Mouse (Mus musculus) adrenal gland, postnatal 36 days (tissue): ENCODE data around the gene Smpdl3a. TPM values are rescaled to one million over a fixed set of nuclear protein-coding genes. Genes with fewer than 3 reads are reported as not detected.

Experiments
- DNase-seq, 2 experiments: peaks; one replicate each; pipeline ENCODE4 v3.0.0; 2021; ENCODE audit warnings: mixed read lengths in 1 of 2
- long read RNA-seq, 2 experiments: library from polyadenylated mRNA; stranded (forward); transcript quantifications; one replicate each; pipeline ENCODE4 v2.0.0; 2021; ENCODE audit warnings: borderline sequencing depth in 2 of 2
- total RNA-seq, 2 experiments: library from RNA; stranded (reverse); gene quantifications; 2 replicates each; pipeline ENCODE4 v1.2.3; 2021

The Smpdl3a gene
- total RNA-seq, result 10 to 100 TPM; 39.5 to 47.0 TPM
- long read RNA-seq, experiment 1, transcript Smpdl3a-201 (8 exons, 1,961 nt), result major isoform, 26 of 36 reads
- long read RNA-seq, experiment 1, partial matches to known transcripts, result 4 of 36 reads
- long read RNA-seq, experiment 1, other reads (novel, unspliced or antisense), result 6 of 36 reads
- long read RNA-seq, experiment 2, transcript Smpdl3a-201 (8 exons, 1,961 nt), result major isoform, 17 of 17 reads
- long read RNA-seq, experiment 2, partial matches to known transcripts, result 0 of 17 reads
- long read RNA-seq, experiment 2, other reads (novel, unspliced or antisense), result 0 of 17 reads

DNA sequence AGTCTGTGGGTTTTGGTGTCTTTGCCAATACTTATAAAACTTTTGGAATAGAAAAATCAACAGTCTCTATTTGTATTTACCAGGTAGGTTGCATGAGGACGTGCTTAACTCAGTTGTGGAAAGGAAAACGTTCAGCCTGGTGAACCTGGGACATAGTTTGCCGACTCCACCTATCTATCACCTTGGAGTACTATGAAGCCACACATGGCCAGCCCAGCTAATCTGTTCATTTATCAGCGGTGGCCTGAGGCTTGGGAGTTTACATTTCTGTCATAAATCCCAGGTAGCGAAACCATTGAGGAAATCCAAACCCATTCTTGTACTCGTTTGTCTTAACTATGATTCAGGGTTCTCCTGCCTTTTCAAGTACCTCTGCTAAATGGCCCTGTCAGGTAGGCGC, at the start of gene Smpdl3a:
Smpdl3a (plus strand) TSS at position 318 of the 400 bp plus-strand sequence.
- DNase-seq, result no peak

DNA sequence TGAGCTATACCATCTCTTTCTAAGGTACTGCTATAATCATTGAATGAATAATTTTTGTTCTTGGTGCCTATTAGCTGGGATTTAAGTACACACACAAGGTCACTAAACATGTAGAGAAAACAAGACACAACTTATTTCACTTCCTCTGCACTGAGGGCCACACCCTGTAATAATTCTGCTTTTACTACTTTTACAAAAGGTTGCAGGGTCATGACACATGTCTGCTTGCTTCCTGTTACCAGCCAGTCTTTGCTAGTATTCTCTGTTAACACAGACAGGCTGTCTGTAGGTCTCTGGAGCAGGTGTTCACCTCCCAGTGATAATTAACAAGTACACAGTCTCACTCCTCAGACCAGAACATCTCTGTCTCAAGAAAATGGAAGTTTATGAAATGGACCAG, 48.7 kb upstream of the Smpdl3a start:
- DNase-seq, result no peak

DNA sequence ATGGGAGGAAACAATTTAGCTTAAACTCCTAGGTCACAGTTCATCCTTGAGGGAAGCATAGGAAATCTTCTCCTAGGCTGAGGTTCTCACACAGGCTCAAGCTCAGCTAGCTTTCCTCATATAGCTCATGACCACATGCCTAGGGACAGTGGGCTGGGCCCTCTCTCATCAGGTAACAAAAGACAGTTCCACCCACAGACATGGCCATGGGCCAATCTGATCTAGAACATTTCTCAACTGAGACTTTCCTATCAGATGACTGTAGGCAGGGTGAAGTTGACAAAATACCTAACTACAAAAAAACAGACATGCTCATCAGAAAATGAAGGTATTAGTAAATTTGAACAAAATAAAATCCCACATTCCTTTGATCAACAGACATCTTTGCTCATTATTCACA, 47.0 kb upstream of the Smpdl3a start:
- DNase-seq, result no peak

DNA sequence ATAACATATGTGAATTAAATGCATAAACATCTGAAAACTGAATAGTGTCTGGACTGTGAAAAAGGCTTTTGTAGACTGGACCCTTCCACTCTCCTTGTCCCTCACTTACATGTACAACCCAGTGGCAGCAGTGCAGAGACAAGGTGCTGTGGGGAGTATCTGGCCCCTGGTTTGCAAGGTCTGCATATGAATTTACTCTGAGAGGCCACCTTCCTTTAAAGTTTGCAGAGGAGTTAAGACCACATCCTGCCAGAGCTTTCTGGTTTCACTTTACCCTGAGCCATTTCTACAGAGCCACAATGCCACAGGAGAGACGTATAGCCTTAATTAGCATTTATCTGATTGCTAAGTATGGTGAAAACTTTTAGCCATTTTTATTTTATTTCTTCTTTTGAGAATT, 40.8 kb upstream of the Smpdl3a start:
- no peak for DNase-seq

DNA sequence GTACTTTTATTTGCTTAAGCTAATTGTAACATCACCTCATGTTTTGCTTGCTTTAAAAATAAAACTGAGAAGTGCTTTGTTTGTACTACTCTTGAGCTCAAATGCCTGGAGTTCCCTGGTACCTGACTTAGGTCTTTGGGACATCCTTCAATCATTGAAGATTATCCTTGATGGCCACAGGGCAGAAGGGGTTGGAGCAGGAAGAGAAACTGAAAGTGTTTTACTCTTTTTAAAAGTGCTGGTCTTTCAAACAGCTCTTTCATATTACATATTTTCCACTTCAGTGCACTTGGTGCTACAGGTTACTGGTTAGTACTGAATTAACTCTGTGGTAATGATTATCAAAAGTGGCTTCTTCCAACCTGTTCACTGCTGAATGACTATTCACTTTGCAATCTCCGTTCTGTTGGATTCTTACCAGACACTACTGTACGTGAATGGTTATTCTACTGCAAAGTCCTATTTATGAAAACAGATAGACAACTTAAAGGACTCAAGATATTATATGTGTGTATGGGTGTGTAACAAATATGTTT, 38.9 kb upstream of the Smpdl3a start:
- no peak for DNase-seq

DNA sequence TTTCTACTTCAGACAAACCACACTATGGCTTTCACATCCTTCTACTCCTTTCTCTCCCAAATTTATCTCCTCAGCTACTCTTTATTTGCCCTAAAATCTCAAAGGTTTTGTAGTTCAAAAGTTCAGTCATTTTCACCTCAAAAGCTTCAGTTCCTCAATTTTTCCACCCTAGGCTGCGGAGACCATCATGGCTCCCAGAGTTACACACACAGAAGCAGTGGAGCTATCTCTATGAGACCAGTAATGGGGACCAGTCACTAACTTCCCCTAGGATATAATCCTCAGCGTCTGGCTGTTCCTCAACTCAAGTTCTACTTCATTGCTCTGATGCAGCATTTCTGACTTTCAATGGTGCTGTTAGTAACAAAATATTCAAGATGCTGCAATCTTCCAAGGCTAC, 35.1 kb upstream of the Smpdl3a start:
- DNase-seq, result no peak

DNA sequence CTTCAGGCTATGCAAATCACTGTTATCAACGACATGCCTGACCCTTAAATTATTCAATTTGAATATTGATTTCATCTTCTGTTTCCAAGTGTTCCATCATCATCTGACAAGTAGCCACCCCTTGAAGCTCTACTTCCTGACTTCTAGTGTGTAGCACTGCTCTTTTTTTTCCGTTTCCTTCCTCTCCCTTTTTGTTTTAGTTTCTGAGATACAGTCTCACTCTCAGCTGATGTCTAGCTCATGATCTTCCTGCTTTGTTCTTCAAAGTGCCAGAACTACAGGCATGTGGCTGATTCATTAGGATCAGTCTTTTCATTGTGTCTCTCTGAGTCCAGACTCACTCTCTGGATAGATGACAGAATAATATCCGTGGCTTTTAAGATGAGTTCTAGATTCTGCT, 33.4 kb upstream of the Smpdl3a start:
- DNase-seq, result no peak

DNA sequence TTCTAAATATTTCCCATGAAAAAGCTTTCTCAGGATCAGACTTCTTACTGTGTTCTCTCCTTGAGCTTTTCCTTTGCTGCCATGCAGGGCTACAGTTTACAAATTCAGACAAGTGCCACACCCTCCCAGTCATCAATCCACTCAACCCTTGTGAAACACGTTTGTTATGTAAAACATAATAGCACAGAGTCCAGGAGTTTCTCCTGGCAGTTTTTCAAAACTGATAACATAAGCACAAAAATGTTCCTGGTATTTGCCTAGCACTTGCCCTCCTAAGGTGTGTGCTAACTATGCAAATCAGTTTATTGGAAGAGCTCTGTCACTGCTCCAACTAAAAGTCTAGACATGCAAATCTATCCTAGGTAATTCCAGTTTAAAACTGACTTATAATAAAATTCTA, 31.1 kb upstream of the Smpdl3a start:
- DNase-seq, result no peak

DNA sequence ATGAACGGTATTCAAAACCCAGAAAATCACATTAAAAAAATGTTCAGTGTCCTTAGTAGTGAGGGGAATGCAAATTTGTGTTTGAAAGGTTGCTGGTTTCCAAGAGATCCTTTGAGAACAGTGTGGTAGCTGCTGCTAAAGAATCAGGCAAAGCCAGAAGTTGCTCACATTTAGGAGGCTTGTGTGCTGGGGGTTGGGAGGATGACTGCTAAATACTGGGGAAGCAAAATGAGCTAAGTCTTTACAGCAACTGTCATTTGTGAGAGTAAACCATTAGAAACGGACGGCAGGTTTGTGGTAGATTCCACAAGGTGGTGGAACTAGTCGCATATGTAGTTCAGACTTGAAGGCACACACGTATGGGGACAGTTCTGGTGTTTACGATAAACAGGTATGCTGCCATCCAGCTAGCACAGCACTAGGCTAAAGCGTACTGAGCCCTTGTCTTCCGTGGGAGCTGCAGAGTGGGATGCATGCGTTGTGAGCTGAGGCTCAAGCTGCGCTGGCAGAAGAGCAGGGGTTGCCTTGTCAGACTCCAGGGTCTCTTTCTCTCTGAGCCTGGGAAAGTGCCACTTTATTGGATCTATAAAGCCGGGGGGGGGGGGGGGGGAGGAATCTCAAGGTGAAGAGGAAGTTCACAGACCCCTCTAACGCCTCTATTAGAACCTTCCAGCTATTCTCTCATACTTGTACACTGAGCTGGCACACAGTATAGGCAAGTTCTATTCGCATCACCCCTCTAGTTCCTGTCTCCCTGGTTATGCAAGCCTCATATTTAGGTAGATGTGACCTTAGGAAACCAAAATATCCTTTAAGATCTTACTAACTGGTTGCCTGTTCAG, 10.6 kb upstream of the Smpdl3a start:
- DNase-seq, result no peak

DNA sequence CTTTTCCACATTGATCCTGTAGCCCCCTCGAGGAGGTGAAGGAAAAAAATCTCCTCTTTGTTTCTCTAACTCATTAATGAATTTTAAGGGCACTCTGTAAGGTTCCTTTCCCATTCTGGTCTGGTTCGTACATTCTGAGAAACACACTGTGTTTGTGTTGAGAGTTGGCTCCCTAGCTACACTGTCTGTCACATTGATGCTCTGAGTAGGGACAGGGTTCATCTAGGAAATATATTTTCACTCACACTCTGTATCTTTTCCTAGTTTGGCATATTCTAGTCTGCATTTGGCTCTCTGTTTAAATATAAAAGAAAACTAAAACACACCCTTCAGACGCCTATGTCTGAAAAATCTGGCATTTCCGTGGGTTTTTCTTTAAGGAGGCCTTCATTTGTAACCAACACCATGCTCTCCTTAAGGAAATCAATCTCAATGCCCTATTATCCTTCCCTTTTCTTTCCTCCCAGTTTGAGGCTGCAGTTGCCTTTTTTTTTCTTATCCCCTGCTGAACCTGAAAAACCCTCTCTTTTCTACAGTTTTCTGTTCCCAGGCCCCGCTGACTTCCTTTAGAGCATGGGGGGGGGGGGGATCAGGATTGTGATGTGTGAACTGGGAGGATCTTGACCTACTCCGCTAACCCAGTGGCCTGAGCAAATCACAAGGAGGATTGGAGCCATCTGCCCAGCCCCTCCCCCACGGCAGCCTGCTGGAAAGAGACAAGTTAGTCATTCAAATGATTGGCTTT, 9.8 kb upstream of the Smpdl3a start:
- DNase-seq, result peak; percentile 80 to 88

DNA sequence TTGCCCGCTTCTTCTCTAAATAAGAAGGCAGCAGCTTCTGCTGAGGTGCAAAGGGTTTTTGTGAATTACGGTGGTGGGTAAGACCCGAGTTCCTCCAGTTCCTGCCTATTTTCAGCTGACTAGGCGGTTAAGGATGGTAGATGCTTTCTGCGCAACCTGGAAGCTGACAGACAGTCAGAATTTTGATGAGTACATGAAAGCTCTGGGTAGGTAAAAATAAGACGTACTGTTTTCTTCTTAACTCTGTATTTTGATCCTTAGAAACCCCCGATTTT, 9.3 kb upstream of the Smpdl3a start, which contains the start of gene Fabp7:
Fabp7 (plus strand) TSS at position 6 of the 275 bp plus-strand sequence.
- no peak for DNase-seq

DNA sequence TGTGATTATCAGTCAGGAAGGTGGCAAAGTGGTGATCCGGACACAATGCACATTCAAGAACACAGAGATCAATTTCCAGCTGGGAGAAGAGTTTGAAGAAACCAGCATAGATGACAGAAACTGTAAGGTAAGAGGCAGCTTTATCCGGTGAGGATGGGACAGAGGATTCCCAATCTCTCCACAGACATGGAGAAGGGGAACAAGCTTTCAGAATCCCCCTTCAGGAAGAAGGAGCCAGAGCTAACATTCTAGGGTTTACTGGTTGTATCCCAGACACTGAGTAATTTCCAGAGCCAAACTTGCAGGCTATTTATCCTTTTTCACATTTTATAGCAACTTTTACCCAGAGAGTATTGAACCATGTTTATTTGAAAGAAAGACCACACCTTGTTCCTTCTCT, 8.6 kb upstream of the Smpdl3a start:
- DNase-seq, result no peak

DNA sequence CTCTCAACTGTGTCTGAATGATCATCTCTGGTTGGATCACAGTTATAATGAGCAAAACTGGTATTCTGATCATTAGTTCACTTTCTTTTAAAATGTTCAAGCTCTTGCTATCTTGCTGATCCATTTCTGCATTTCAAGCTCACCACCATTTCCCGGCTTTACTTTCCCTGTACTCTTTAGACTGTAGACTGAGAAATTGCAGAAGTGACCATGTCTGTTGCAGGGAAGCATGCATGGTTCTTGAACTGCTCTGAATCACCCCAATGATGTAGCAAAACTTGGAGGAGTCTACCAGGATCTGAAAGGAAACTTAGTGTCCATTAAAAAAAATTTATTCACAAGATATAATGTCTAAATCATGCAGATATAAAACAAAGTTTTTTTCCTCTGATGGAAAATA, 1.2 kb upstream of the Smpdl3a start:
- DNase-seq, result no peak

DNA sequence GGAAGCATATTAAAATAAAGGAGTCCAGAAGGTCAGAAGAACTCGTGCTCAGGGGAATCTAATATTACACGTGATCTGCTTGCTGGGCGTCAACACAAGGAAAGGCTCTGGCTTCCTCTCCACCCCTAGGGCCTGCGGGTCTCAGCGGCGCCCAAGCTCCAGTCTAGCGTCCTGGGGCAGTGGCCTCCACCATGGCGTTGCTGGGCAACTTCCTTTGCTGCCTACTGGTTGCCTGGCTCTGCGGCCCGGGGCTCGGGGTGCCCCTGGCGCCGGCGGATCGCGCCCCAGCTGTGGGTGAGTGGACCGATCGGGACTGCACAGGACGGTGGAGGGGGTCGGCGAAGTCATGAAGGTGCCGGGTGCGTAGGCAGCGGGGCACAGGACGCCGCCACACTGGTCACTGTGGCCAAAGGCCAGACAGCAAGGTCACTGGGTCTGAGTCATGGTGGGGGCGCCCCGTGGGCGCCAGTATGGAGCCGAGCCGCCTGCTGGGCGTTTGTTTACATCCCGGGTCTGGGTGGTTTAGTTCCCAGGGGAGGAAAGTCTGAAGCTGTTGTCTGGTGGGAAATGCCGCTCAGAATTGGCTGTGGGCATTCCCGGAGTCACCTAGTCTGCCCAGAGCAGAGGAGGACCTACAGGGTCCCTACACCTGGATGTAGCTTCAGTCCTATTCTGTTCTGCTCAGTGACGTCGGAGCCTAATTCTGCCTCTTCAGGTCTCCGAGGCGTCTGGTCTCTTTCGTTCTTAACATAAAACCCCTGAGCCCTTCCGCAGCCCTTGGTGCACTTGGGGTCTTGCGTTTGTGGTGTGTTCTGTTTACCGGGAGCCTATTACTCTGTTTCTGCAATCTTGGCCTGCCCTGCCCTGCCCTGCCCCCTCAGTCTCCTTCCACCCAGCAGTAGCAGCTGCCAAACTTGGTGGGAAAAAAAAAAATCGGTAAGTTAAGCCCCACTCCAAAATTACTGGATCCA, 641 bp downstream of the Smpdl3a start:
- peak; percentile 81 to 83 for DNase-seq

DNA sequence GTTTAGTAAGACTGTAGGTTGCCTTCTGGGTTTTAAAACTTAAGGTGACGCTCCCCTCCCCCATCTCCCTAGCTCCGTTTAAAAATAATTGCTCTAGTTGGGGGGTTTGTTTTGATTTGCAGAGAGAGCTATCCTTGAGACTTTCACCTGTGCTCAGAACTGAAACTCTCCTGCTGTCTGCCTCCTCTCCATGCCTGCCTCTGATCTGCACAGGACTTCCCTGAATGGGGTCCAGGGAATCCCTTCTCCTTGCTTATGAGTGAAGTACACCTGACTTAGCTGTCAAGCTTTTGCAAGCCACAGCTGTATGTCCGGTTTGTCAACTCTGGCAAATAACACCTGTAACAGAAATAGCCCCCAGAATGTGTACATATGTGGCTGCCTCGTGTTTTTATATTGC, 1.4 kb downstream of the Smpdl3a start:
- DNase-seq, result peak in 1 of 2 experiments; percentile 5

DNA sequence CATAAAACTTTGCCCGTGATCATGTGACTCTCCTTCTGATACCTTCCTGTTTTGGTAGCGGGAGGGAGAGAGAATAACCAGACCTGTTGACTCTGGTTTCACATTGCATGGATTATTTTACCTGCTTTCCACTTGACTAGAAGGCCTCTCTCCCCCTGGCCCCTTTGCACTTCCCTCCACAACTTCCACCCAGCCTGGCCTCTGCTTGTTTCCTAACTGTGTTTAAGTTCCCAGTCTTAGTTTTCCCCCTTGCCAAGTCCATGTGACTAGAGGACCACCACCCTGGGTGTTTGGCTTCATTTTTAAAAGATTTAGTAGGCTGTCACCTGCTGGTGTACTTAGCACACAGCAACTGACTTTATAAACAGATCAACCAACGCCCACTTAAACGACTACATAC, 1.9 kb downstream of the Smpdl3a start:
- DNase-seq, result no peak

DNA sequence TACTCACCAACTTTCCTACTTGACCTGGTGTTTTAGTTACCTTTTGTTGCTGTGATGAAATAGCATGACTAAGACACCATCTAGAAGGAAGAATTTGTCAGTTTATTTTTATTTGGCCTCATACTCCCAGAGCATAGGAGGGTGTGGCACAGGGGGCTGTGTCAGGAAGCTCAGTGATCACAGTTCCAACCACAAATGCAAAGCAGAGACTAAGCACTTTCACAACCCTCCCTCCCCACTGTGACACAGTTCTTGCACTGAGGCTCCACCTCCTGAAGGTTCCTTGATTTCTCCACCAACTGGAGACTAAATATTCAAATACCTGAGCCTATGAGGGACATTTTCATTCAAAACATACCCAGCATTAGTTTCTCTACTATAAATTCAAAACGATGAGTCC, 5.4 kb downstream of the Smpdl3a start:
- DNase-seq, result no peak

DNA sequence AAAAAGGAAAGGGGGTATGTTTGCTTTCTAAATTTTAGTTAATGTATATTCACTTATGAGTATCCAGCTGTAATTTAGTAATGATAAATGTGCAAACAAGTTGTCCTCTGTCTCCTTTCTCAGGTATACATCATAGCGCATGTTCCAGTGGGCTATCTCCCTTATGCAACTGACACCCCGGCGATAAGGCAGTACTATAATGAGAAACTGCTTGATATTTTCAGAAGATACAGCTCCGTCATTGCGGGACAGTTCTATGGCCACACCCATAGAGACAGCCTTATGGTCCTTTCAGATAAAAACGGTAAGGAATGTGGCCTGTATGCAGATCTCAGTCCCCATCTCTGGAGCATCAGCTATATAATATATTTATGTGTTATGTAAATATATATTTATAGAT, 13.6 kb downstream of the Smpdl3a start:
- no peak for DNase-seq

DNA sequence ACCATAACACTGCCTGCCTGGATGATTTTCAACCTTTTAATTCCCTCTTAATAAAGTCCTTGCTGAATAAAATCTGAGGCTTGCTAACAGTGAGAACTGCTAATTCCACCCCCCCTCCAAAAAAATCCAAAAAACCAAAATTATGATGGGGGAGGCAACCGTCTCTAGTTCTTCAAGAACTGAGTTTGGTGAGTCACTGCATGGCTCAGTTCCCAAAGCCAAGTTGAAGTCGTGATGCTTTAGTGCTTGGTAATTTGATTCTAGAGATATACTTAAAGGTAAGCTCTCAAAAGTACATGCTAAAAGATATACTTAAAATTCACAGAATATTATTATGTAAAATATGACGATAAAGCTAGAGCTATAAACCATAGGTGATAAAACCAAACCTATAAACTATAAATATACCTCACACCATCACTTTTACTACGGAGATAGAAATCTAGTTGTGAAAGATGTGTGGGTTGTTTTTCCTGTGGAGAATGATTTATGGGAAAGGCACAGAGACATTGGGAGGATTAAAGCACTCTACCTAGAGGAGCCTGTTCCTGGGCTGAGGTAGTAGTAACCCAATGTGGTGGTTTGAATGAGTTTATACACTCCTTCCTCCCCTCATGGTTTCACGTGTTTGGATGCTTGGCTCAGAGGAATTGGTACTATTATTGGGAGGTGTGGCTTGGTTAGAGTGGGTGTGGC, 18.2 kb downstream of the Smpdl3a start:
- DNase-seq, result no peak

DNA sequence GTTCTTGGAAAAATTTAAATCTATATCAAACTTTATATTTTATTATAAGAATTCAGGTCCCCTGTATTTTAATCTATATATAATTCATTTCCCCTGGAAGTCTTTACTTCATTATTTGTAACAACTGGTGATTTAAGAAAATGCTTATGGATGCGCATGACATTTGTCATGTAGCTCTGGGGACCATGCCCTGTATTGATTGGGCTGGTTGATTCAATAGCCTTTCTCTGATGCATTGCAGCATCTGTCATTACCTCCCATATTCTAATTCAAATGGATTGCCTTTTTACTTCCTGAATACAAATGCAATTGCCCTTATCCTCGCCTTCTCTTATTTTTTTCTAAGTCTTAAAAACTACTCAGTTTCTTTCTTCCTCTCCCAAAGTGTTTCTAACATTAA, 20.2 kb downstream of the Smpdl3a start:
- no peak for DNase-seq

DNA sequence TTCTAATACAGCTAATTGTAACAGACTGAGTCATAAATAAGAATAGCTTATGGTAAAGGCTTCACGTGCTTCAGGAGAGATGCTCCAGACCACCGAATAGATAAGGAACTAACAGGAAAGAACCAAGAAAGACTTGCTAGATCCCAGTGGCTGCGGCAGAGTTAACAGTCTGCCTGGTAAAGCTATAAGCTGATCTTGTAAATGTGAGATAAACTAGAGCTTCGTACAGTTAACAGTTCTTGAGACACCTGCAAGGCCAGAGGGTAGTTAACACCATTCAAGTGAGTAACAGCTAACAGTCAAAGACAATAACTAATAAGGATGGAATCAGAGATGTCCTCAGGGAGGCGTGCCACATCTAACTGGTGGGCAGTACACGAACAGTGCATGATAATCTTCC, 21.7 kb downstream of the Smpdl3a start:
- DNase-seq, result no peak
